Mouse (Mus musculus): ENCODE measurements around the gene Hmcn1. TPM values are rescaled to one million over a fixed set of nuclear protein-coding genes. Genes with fewer than 3 reads are reported as not detected.

The Hmcn1 gene
- polyA plus RNA-seq, 1 experiment from 2014 or later: 22.1 TPM

- Histone ChIP-seq H3K27me3 (ENCODE audit: control insufficient read depth, insufficient read depth, low read length) (no peaks in the 10 kb centered on the region), H3K27ac (ENCODE audit: low read length) (no peak overlapping the region), H3K36me3 (ENCODE audit: control insufficient read depth, insufficient read depth, low read length) (no peaks in the 10 kb centered on the region), H3K9ac (replicated peaks; ENCODE audit: low read depth, low read length) (no peak overlapping the region), H3K4me1 (ENCODE audit: control insufficient read depth, insufficient read depth, low read length) (no peaks in the 10 kb centered on the region), H3K9me3 (ENCODE audit: control insufficient read depth, low read depth, low read length) (no peaks in the 10 kb centered on the region), H3K4me3 (ENCODE audit: low read depth, low read length) (no peak overlapping the region), H3K4me2 (replicated peaks; ENCODE audit: low read depth, low read length) (no peak overlapping the region)
- no peak for ATAC-seq (ENCODE audit: insufficient number of reproducible peaks, insufficient read depth, low FRiP score, low read depth)
- 59% methylated on average over 1 of the region's 1 CpGs for WGBS
These were observed 107.0 kb downstream of the Hmcn1 start for GRCm38 (mm10) chr1:150886267-150886666.

- no peaks in the 10 kb centered on the region for H3K36me3 ChIP-seq (ENCODE audit: control insufficient read depth, insufficient read depth, low read length)
- H3K9me3 ChIP-seq (ENCODE audit: control insufficient read depth, low read depth, low read length): no peaks in the 10 kb centered on the region
- no peak overlapping the region for H3K4me3 ChIP-seq (ENCODE audit: low read depth, low read length)
- H3K9ac ChIP-seq (replicated peaks; ENCODE audit: low read depth, low read length): no peak overlapping the region
- no peak overlapping the region for H3K4me2 ChIP-seq (replicated peaks; ENCODE audit: low read depth, low read length)
- H3K27ac ChIP-seq (ENCODE audit: low read length): peak overlapping the region; percentile 55; the same call in 1 of the 2 replicates
- no peak for ATAC-seq (ENCODE audit: insufficient number of reproducible peaks, insufficient read depth, low FRiP score, low read depth)
- H3K4me1 ChIP-seq (ENCODE audit: control insufficient read depth, insufficient read depth, low read length): peaks cover 14% of the 10 kb centered on the region; the same call in 1 of the 2 replicates
- WGBS: 20% methylated on average over 7 of the region's 7 CpGs
- H3K27me3 ChIP-seq (ENCODE audit: control insufficient read depth, insufficient read depth, low read length): no peaks in the 10 kb centered on the region
These were observed 114.8 kb downstream of the Hmcn1 start for GRCm38 (mm10) chr1:150878421-150878820.

- Histone ChIP-seq H3K9me3 (ENCODE audit: control insufficient read depth, low read depth, low read length) (no peaks in the 10 kb centered on the region), H3K27me3 (ENCODE audit: control insufficient read depth, insufficient read depth, low read length) (no peaks in the 10 kb centered on the region), H3K36me3 (ENCODE audit: control insufficient read depth, insufficient read depth, low read length) (no peaks in the 10 kb centered on the region), H3K27ac (ENCODE audit: low read length) (peak overlapping the region; percentile 52; the same call in 1 of the 2 replicates), H3K4me1 (ENCODE audit: control insufficient read depth, insufficient read depth, low read length) (peaks cover 19% of the 10 kb centered on the region; the same call in 1 of the 2 replicates), H3K9ac (replicated peaks; ENCODE audit: low read depth, low read length) (no peak overlapping the region), H3K4me2 (replicated peaks; ENCODE audit: low read depth, low read length) (no peak overlapping the region), H3K4me3 (ENCODE audit: low read depth, low read length) (no peak overlapping the region)
- WGBS: 29% methylated on average over 4 of the region's 4 CpGs
- ATAC-seq (ENCODE audit: insufficient number of reproducible peaks, insufficient read depth, low FRiP score, low read depth): no peak; the same call in 1 of the 2 replicates
These were observed 115.3 kb downstream of the Hmcn1 start for GRCm38 (mm10) chr1:150877920-150878319.

GRCm38 (mm10) chr1:150874025-150874424, 119.2 kb downstream of the Hmcn1 start:
- no peak for ATAC-seq (ENCODE audit: insufficient number of reproducible peaks, insufficient read depth, low FRiP score, low read depth)
- WGBS: 78% methylated on average over 5 of the region's 5 CpGs

GRCm38 (mm10) chr1:150873231-150873630, 120.0 kb downstream of the Hmcn1 start:
- WGBS: 46% methylated on average over 6 of the region's 6 CpGs
- H3K27ac ChIP-seq (ENCODE audit: low read length): peak overlapping the region; percentile 63; the same call in 1 of the 2 replicates
- H3K4me3 ChIP-seq (ENCODE audit: low read depth, low read length): no peak overlapping the region
- H3K36me3 ChIP-seq (ENCODE audit: control insufficient read depth, insufficient read depth, low read length): no peaks in the 10 kb centered on the region
- peaks cover 20% of the 10 kb centered on the region; the same call in 1 of the 2 replicates for H3K4me1 ChIP-seq (ENCODE audit: control insufficient read depth, insufficient read depth, low read length)
- H3K4me2 ChIP-seq (replicated peaks; ENCODE audit: low read depth, low read length): no peak overlapping the region
- no peaks in the 10 kb centered on the region for H3K27me3 ChIP-seq (ENCODE audit: control insufficient read depth, insufficient read depth, low read length)
- no peak for ATAC-seq (ENCODE audit: insufficient number of reproducible peaks, insufficient read depth, low FRiP score, low read depth)
- no peak overlapping the region for H3K9ac ChIP-seq (replicated peaks; ENCODE audit: low read depth, low read length)
- H3K9me3 ChIP-seq (ENCODE audit: control insufficient read depth, low read depth, low read length): no peaks in the 10 kb centered on the region

More at GRCm38 (mm10) chr1:150874025-150874424, 119.2 kb downstream of the Hmcn1 start:
- Histone ChIP-seq H3K4me3 (ENCODE audit: low read depth, low read length) (no peak overlapping the region), H3K4me2 (replicated peaks; ENCODE audit: low read depth, low read length) (no peak overlapping the region), H3K9ac (replicated peaks; ENCODE audit: low read depth, low read length) (no peak overlapping the region), H3K36me3 (ENCODE audit: control insufficient read depth, insufficient read depth, low read length) (no peaks in the 10 kb centered on the region), H3K27me3 (ENCODE audit: control insufficient read depth, insufficient read depth, low read length) (no peaks in the 10 kb centered on the region), H3K4me1 (ENCODE audit: control insufficient read depth, insufficient read depth, low read length) (peaks cover 21% of the 10 kb centered on the region; the same call in 1 of the 2 replicates), H3K9me3 (ENCODE audit: control insufficient read depth, low read depth, low read length) (no peaks in the 10 kb centered on the region), H3K27ac (ENCODE audit: low read length) (no peak overlapping the region)

- 55% methylated on average over 3 of the region's 3 CpGs for WGBS
- no peak for ATAC-seq (ENCODE audit: insufficient number of reproducible peaks, insufficient read depth, low FRiP score, low read depth)
These were observed 121.1 kb downstream of the Hmcn1 start for GRCm38 (mm10) chr1:150872105-150872504.

GRCm38 (mm10) chr1:150869189-150869588, 124.0 kb downstream of the Hmcn1 start:
- H3K9me3 ChIP-seq (ENCODE audit: control insufficient read depth, low read depth, low read length): no peaks in the 10 kb centered on the region
- no peak overlapping the region for H3K4me3 ChIP-seq (ENCODE audit: low read depth, low read length)
- H3K4me1 ChIP-seq (ENCODE audit: control insufficient read depth, insufficient read depth, low read length): peaks cover 7% of the 10 kb centered on the region; the same call in 1 of the 2 replicates
- H3K27ac ChIP-seq (ENCODE audit: low read length): no peak overlapping the region
- no peak overlapping the region for H3K9ac ChIP-seq (replicated peaks; ENCODE audit: low read depth, low read length)
- no peaks in the 10 kb centered on the region for H3K27me3 ChIP-seq (ENCODE audit: control insufficient read depth, insufficient read depth, low read length)
- no peak overlapping the region for H3K4me2 ChIP-seq (replicated peaks; ENCODE audit: low read depth, low read length)
- no peak for ATAC-seq (ENCODE audit: insufficient number of reproducible peaks, insufficient read depth, low FRiP score, low read depth)
- H3K36me3 ChIP-seq (ENCODE audit: control insufficient read depth, insufficient read depth, low read length): no peaks in the 10 kb centered on the region

More at GRCm38 (mm10) chr1:150872105-150872504, 121.1 kb downstream of the Hmcn1 start:
- H3K4me2 ChIP-seq (replicated peaks; ENCODE audit: low read depth, low read length): no peak overlapping the region
- no peak overlapping the region for H3K27ac ChIP-seq (ENCODE audit: low read length)
- H3K27me3 ChIP-seq (ENCODE audit: control insufficient read depth, insufficient read depth, low read length): no peaks in the 10 kb centered on the region
- peaks cover 10% of the 10 kb centered on the region; the same call in 1 of the 2 replicates for H3K4me1 ChIP-seq (ENCODE audit: control insufficient read depth, insufficient read depth, low read length)
- no peaks in the 10 kb centered on the region for H3K9me3 ChIP-seq (ENCODE audit: control insufficient read depth, low read depth, low read length)
- no peaks in the 10 kb centered on the region for H3K36me3 ChIP-seq (ENCODE audit: control insufficient read depth, insufficient read depth, low read length)
- no peak overlapping the region for H3K4me3 ChIP-seq (ENCODE audit: low read depth, low read length)
- H3K9ac ChIP-seq (replicated peaks; ENCODE audit: low read depth, low read length): no peak overlapping the region

GRCm38 (mm10) chr1:150866615-150867014, 126.6 kb downstream of the Hmcn1 start:
- no peak overlapping the region for H3K4me3 ChIP-seq (ENCODE audit: low read depth, low read length)
- no peaks in the 10 kb centered on the region for H3K27me3 ChIP-seq (ENCODE audit: control insufficient read depth, insufficient read depth, low read length)
- no peak for ATAC-seq (ENCODE audit: insufficient number of reproducible peaks, insufficient read depth, low FRiP score, low read depth)
- no peak overlapping the region for H3K9ac ChIP-seq (replicated peaks; ENCODE audit: low read depth, low read length)
- no peak overlapping the region for H3K4me2 ChIP-seq (replicated peaks; ENCODE audit: low read depth, low read length)
- H3K4me1 ChIP-seq (ENCODE audit: control insufficient read depth, insufficient read depth, low read length): 0 out of 2 replicates have a peak, but pooled peaks cover 2% of the 10 kb centered on the region
- H3K36me3 ChIP-seq (ENCODE audit: control insufficient read depth, insufficient read depth, low read length): no peaks in the 10 kb centered on the region
- no peaks in the 10 kb centered on the region for H3K9me3 ChIP-seq (ENCODE audit: control insufficient read depth, low read depth, low read length)
- no peak overlapping the region for H3K27ac ChIP-seq (ENCODE audit: low read length)
- WGBS: 33% methylated on average over 5 of the region's 5 CpGs

GRCm38 (mm10) chr1:150857779-150858178, 135.5 kb downstream of the Hmcn1 start:
- Histone ChIP-seq H3K9me3 (ENCODE audit: control insufficient read depth, low read depth, low read length) (no peaks in the 10 kb centered on the region), H3K4me3 (ENCODE audit: low read depth, low read length) (no peak overlapping the region), H3K36me3 (ENCODE audit: control insufficient read depth, insufficient read depth, low read length) (no peaks in the 10 kb centered on the region), H3K27ac (ENCODE audit: low read length) (no peak overlapping the region), H3K4me1 (ENCODE audit: control insufficient read depth, insufficient read depth, low read length) (no peaks in the 10 kb centered on the region), H3K27me3 (ENCODE audit: control insufficient read depth, insufficient read depth, low read length) (no peaks in the 10 kb centered on the region), H3K9ac (replicated peaks; ENCODE audit: low read depth, low read length) (no peak overlapping the region), H3K4me2 (replicated peaks; ENCODE audit: low read depth, low read length) (no peak overlapping the region)
- ATAC-seq (ENCODE audit: insufficient number of reproducible peaks, insufficient read depth, low FRiP score, low read depth): no peak
- 84% methylated on average over 2 of the region's 2 CpGs for WGBS
